Mouse (Mus musculus): ENCODE measurements at regions not wholly inside any gene's neighbourhood (a gene's known extent, or its start where the extent isn't known, plus 50 kb on each side); places are given as distances from the start of the nearest gene placed in this dataset.

- DNase-seq (ENCODE audit: low read depth, low spot score): no peak
Observed at GRCm38 (mm10) chr8:125367374-125367773, 202.2 kb downstream of the Sipa1l2 start.

- DNase-seq (ENCODE audit: low read depth, low spot score): no peak
Observed at GRCm38 (mm10) chr8:125365004-125365403, 204.6 kb downstream of the Sipa1l2 start.

GRCm38 (mm10) chr8:125359456-125359855 is 210.2 kb downstream of the Sipa1l2 start:
- DNase-seq (ENCODE audit: low read depth, low spot score): no peak

GRCm38 (mm10) chr8:125357759-125358158 is 211.8 kb downstream of the Sipa1l2 start:
- DNase-seq (ENCODE audit: low read depth, low spot score): no peak

GRCm38 (mm10) chr8:125355059-125355509 is 214.5 kb downstream of the Sipa1l2 start:
- DNase-seq (ENCODE audit: low read depth, low spot score): no peak

GRCm38 (mm10) chr8:125352276-125352675 is 217.3 kb downstream of the Sipa1l2 start:
- no peak for DNase-seq (ENCODE audit: low read depth, low spot score)

GRCm38 (mm10) chr8:125351486-125352032 is 218.0 kb downstream of the Sipa1l2 start:
- DNase-seq (ENCODE audit: low read depth, low spot score): no peak

GRCm38 (mm10) chr8:125349290-125350025 is 220.2 kb downstream of the Sipa1l2 start:
- DNase-seq (ENCODE audit: low read depth, low spot score): peak; percentile 28

GRCm38 (mm10) chr8:125346182-125346581 is 223.4 kb downstream of the Sipa1l2 start:
- DNase-seq (ENCODE audit: low read depth, low spot score): no peak

- DNase-seq (ENCODE audit: low read depth, low spot score): no peak
Observed at GRCm38 (mm10) chr8:125345571-125345970, 224.0 kb downstream of the Sipa1l2 start.

- DNase-seq (ENCODE audit: low read depth, low spot score): no peak
Observed at GRCm38 (mm10) chr8:125343867-125344266, 225.7 kb downstream of the Sipa1l2 start.

GRCm38 (mm10) chr8:125342521-125342920 is 227.1 kb downstream of the Sipa1l2 start:
- no peak for DNase-seq (ENCODE audit: low read depth, low spot score)

- no peak for DNase-seq (ENCODE audit: low read depth, low spot score)
Observed at GRCm38 (mm10) chr8:125341606-125342005, 228.0 kb downstream of the Sipa1l2 start.

GRCm38 (mm10) chr8:125338222-125338621 is 231.4 kb downstream of the Sipa1l2 start:
- no peak for DNase-seq (ENCODE audit: low read depth, low spot score)

GRCm38 (mm10) chr8:125337444-125338077 is 232.0 kb downstream of the Sipa1l2 start:
- DNase-seq (ENCODE audit: low read depth, low spot score): no peak

- no peak for DNase-seq (ENCODE audit: low read depth, low spot score)
Observed at GRCm38 (mm10) chr8:125336799-125337198, 232.8 kb downstream of the Sipa1l2 start.

GRCm38 (mm10) chr8:125335575-125336370 is 233.8 kb downstream of the Sipa1l2 start:
- no peak for DNase-seq (ENCODE audit: low read depth, low spot score)

GRCm38 (mm10) chr8:125335171-125335570 is 234.4 kb downstream of the Sipa1l2 start:
- no peak for DNase-seq (ENCODE audit: low read depth, low spot score)

- no peak for DNase-seq (ENCODE audit: low read depth, low spot score)
Observed at GRCm38 (mm10) chr8:125330638-125331037, 239.0 kb downstream of the Sipa1l2 start.

GRCm38 (mm10) chr8:125328650-125329049 is 241.0 kb downstream of the Sipa1l2 start:
- DNase-seq (ENCODE audit: low read depth, low spot score): no peak

GRCm38 (mm10) chr8:125327551-125328262 is 241.9 kb downstream of the Sipa1l2 start:
- DNase-seq (ENCODE audit: low read depth, low spot score): no peak

Data from retina, postnatal 7 days (tissue).